Mouse (Mus musculus): ENCODE measurements around the gene Rpl18. TPM values are rescaled to one million over a fixed set of nuclear protein-coding genes. Genes with fewer than 3 reads are reported as not detected.
A peak's percentile ranks its signal among the peaks of the same experiment; 100 is the strongest.

The Rpl18 gene
- polyA plus RNA-seq, 1 experiment from 2014 or later: 807 TPM

GRCm38 (mm10) chr7:45704730-45705442 lies 10.4 kb upstream of the Rpl18 start, which contains the start of gene Dbp:
Gene Dbp (plus strand): TSS chr7:45705088.
- DNase-seq (ENCODE audit: low read depth, low spot score) (peak; percentile 97), ATAC-seq (peak; percentile 76)
- ChIA-PET CTCF (interaction anchor here (1.4 to 4.9 kb wide), 3 partner anchors 13 to 22 kb away, joined by 6 to 31 read pairs (median 9); partner anchors contain the start of genes Ntn5 and Sphk2), POLR2A (interaction anchor here (0.6 to 3.3 kb wide), 3 partner anchors 13 to 197 kb away, joined by 3 to 17 read pairs (median 3); partner anchors contain the start of genes Ntn5 and Sphk2)
- TF ChIP-seq CTCF (IDR thresholded peaks at IDR 0.05): no peak
- in situ Hi-C loops (cut with MboI; ENCODE audit: low pct_unique_long_range_greater_than_20kb): loop anchor here (25.0 kb wide), 1 partner anchor 843 kb away; the partner anchor contains the start of genes Pnkp and Ptov1
- H3K27me3 ChIP-seq: no peaks in the 10 kb centered on the region

- H3K27me3 ChIP-seq: no peaks in the 10 kb centered on the region
- DNase-seq (ENCODE audit: low read depth, low spot score) (no peak), ATAC-seq (no peak)
- ChIA-PET CTCF (interaction anchor here (1.4 to 1.8 kb wide), 2 partner anchors 12 to 23 kb away, joined by 6 to 9 read pairs; partner anchors contain the start of genes Ntn5 and Sphk2), POLR2A (interaction anchor here (0.6 to 3.3 kb wide), 2 partner anchors 22 to 198 kb away, joined by 3 to 17 read pairs; partner anchors contain the start of gene Ntn5)
- in situ Hi-C loops (cut with MboI; ENCODE audit: low pct_unique_long_range_greater_than_20kb): loop anchor here (25.0 kb wide), 1 partner anchor 843 kb away; the partner anchor contains the start of genes Pnkp and Ptov1
- no peak for TF ChIP-seq CTCF (IDR thresholded peaks at IDR 0.05)
These were observed 9.8 kb upstream of the Rpl18 start for GRCm38 (mm10) chr7:45705443-45705864.

GRCm38 (mm10) chr7:45705873-45706281 lies 9.4 kb upstream of the Rpl18 start:
- CTCF ChIA-PET: interaction anchor here (1.4 to 1.8 kb wide), 2 partner anchors 12 to 23 kb away, joined by 6 to 9 read pairs; partner anchors contain the start of genes Ntn5 and Sphk2
- ATAC-seq (peak; percentile 11), DNase-seq (ENCODE audit: low read depth, low spot score) (no peak)
- POLR2A ChIA-PET: interaction anchor here (3.3 kb wide), 1 partner anchor 22 kb away, joined by 17 read pairs; the partner anchor contains the start of gene Ntn5
- H3K27me3 ChIP-seq: no peaks in the 10 kb centered on the region
- TF ChIP-seq CTCF (IDR thresholded peaks at IDR 0.05): no peak
- in situ Hi-C loops (cut with MboI; ENCODE audit: low pct_unique_long_range_greater_than_20kb): loop anchor here (25.0 kb wide), 1 partner anchor 844 kb away; the partner anchor contains the start of genes Pnkp and Ptov1

- ChIA-PET CTCF (interaction anchor here (2.2 kb wide), 1 partner anchor 24 kb away, joined by 9 read pairs; the partner anchor contains the start of gene Ntn5), POLR2A (interaction anchor here (1.0 to 3.6 kb wide), 2 partner anchors 11 to 12 kb away, joined by 3 to 28 read pairs; partner anchors contain the start of gene Sphk2)
- no peaks in the 10 kb centered on the region for H3K27me3 ChIP-seq
- no peak for ATAC-seq
- DNase-seq (ENCODE audit: low read depth, low spot score): no peak
- no peak for TF ChIP-seq CTCF (IDR thresholded peaks at IDR 0.05)
- in situ Hi-C loops (cut with MboI; ENCODE audit: low pct_unique_long_range_greater_than_20kb): loop anchor here (25.0 kb wide), 1 partner anchor 844 kb away; the partner anchor contains the start of genes Pnkp and Ptov1
These were observed 8.5 kb upstream of the Rpl18 start for GRCm38 (mm10) chr7:45706721-45707241.

GRCm38 (mm10) chr7:45707375-45707967 lies 7.8 kb upstream of the Rpl18 start:
- no peak for DNase-seq (ENCODE audit: low read depth, low spot score)
- in situ Hi-C loops (cut with MboI; ENCODE audit: low pct_unique_long_range_greater_than_20kb): loop anchor here (25.0 kb wide), 1 partner anchor 845 kb away; the partner anchor contains the start of genes Pnkp and Ptov1
- no peak for ATAC-seq
- no peaks in the 10 kb centered on the region for H3K27me3 ChIP-seq
- ChIA-PET POLR2A (interaction anchor here (0.7 to 3.6 kb wide), 4 partner anchors 11 to 26 kb away, joined by 3 to 28 read pairs (median 3); partner anchors contain the start of gene Sphk2), CTCF (interaction anchor here (1.0 to 2.2 kb wide), 4 partner anchors 11 to 152 kb away, joined by 3 to 9 read pairs (median 3); partner anchors contain the start of gene Ntn5)
- no peak for TF ChIP-seq CTCF (IDR thresholded peaks at IDR 0.05)

GRCm38 (mm10) chr7:45708221-45708761 lies 7.0 kb upstream of the Rpl18 start:
- no peaks in the 10 kb centered on the region for H3K27me3 ChIP-seq
- DNase-seq (ENCODE audit: low read depth, low spot score): no peak
- in situ Hi-C loops (cut with MboI; ENCODE audit: low pct_unique_long_range_greater_than_20kb): loop anchor here (25.0 kb wide), 1 partner anchor 846 kb away; the partner anchor contains the start of genes Pnkp and Ptov1
- POLR2A ChIA-PET: interaction anchor here (0.8 to 3.6 kb wide), 2 partner anchors 10 to 27 kb away, joined by 3 to 28 read pairs; partner anchors contain the start of gene Sphk2
- no peak for ATAC-seq
- no peak for TF ChIP-seq CTCF (IDR thresholded peaks at IDR 0.05)
- CTCF ChIA-PET: interaction anchor here (0.7 to 2.2 kb wide), 6 partner anchors 9 to 274 kb away, joined by 3 to 9 read pairs (median 3); partner anchors contain the start of genes Gys1 and Ntn5

GRCm38 (mm10) chr7:45709036-45709435 lies 6.2 kb upstream of the Rpl18 start:
- no peak for TF ChIP-seq CTCF (IDR thresholded peaks at IDR 0.05)
- no peak for DNase-seq (ENCODE audit: low read depth, low spot score)
- in situ Hi-C loops (cut with MboI; ENCODE audit: low pct_unique_long_range_greater_than_20kb): loop anchor here (25.0 kb wide), 1 partner anchor 847 kb away; the partner anchor contains the start of genes Pnkp and Ptov1
- POLR2A ChIA-PET: interaction anchor here (3.6 kb wide), 1 partner anchor 9 kb away, joined by 28 read pairs; the partner anchor contains the start of gene Sphk2
- CTCF ChIA-PET: interaction anchor here (1.1 to 2.2 kb wide), 3 partner anchors 10 to 275 kb away, joined by 3 to 9 read pairs (median 3); partner anchors contain the start of genes Gys1 and Ntn5
- no peaks in the 10 kb centered on the region for H3K27me3 ChIP-seq
- ATAC-seq: no peak

- POLR2A ChIA-PET: interaction anchor here (3.6 kb wide), 1 partner anchor 8 kb away, joined by 28 read pairs; the partner anchor contains the start of gene Sphk2
These were observed 5.4 kb upstream of the Rpl18 start for GRCm38 (mm10) chr7:45709677-45710355.

More at GRCm38 (mm10) chr7:45709677-45710355, 5.4 kb upstream of the Rpl18 start:
- ATAC-seq (no peak), DNase-seq (ENCODE audit: low read depth, low spot score) (no peak)
- no peaks in the 10 kb centered on the region for H3K27me3 ChIP-seq
- no peak for TF ChIP-seq CTCF (IDR thresholded peaks at IDR 0.05)
- in situ Hi-C loops (cut with MboI; ENCODE audit: low pct_unique_long_range_greater_than_20kb): loop anchor here (25.0 kb wide), 1 partner anchor 848 kb away; the partner anchor contains the start of genes Pnkp and Ptov1
- CTCF ChIA-PET: interaction anchor here (1.1 kb wide), 1 partner anchor 275 kb away, joined by 3 read pairs; the partner anchor contains the start of gene Gys1
